In the genomic region with DNA sequence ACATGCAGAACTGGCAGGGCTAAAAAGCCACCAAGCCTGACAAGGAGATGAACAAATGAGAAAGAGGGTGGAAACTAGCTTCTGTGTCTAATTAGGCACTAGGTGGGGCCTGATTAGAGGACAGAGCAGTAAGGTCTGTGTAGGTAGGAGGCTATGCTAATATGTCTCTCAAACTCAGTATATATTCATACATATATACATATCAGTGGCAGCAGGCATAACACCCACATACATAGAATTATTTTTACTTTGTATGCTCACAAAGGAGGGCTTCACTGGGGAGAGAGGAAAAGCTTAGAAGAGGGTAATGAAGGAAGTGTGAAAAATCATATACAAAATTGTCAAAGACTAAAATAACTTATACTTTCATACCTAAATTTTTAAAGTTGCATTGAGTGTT, we compare ENCODE assay signal across 23 mouse cellular contexts.
DNase-seq lines count a peak whose midpoint lies in the region; ATAC-seq and TF ChIP-seq lines count a peak whose summit lies in the region.
"Had no signal": no experiment of that assay in that cellular context is flagged by ENCODE, and none has a peak within 500 bp of the region (broad histone marks: within the 10 kb centered on the region; RNA-seq: fewer than 3 reads in every experiment).

No protein-coding gene starts in this region.

- H3K4me2 ChIP-seq in embryonic facial prominence, embryonic 11.5 days (ENCODE audit: low read depth, low read length), result no peak overlapping the region
- H3K4me2 ChIP-seq: embryonic facial prominence, embryonic 12.5 days; forebrain, embryonic 15.5 days; heart, embryonic 11.5 days; heart, embryonic 15.5 days; hindbrain, embryonic 13.5 days had no signal

- no peaks in the 10 kb centered on the region for H3K9me3 ChIP-seq in embryonic facial prominence, embryonic 11.5 days (replicated peaks; ENCODE audit: control insufficient read depth, low read length)
- H3K9me3 ChIP-seq in embryonic facial prominence, embryonic 10.5 days, result no peaks in the 10 kb centered on the region
- H3K9me3 ChIP-seq: embryonic facial prominence, embryonic 12.5 days; forebrain, embryonic 15.5 days; heart, embryonic 15.5 days; hindbrain, embryonic 13.5 days had no signal

- H3K9ac ChIP-seq in embryonic facial prominence, embryonic 11.5 days (replicated peaks; ENCODE audit: low read length), result no peak overlapping the region
- H3K9ac ChIP-seq: embryonic facial prominence, embryonic 12.5 days; forebrain, embryonic 15.5 days; heart, embryonic 15.5 days; hindbrain, embryonic 13.5 days had no signal

- H3K36me3 ChIP-seq in embryonic facial prominence, embryonic 11.5 days (replicated peaks; ENCODE audit: control insufficient read depth, insufficient read depth, low read depth, low read length), result no peaks in the 10 kb centered on the region
- no peaks in the 10 kb centered on the region for H3K36me3 ChIP-seq in embryonic facial prominence, embryonic 10.5 days (replicated peaks)
- H3K36me3 ChIP-seq: embryonic facial prominence, embryonic 12.5 days; forebrain, embryonic 15.5 days; G1E; heart, embryonic 15.5 days; hindbrain, embryonic 13.5 days had no signal

- H3K4me3 ChIP-seq in embryonic facial prominence, embryonic 11.5 days (ENCODE audit: low read depth, low read length), result no peak overlapping the region
- H3K4me3 ChIP-seq in embryonic facial prominence, embryonic 10.5 days, result no peak overlapping the region
- H3K4me3 ChIP-seq in layer of hippocampus, adult 2 months, result no peak overlapping the region
- H3K4me3 ChIP-seq: embryonic facial prominence, embryonic 12.5 days; forebrain, embryonic 15.5 days; heart, embryonic 15.5 days; hindbrain, embryonic 13.5 days had no signal

- no peak for TF ChIP-seq CTCF in layer of hippocampus, adult 2 months (conservative IDR thresholded peaks at IDR 0.05)

- ATAC-seq in embryonic facial prominence, embryonic 11.5 days (replicated peaks; ENCODE audit: insufficient number of reproducible peaks, low FRiP score, low TSS enrichment, low read depth), result 0 out of 2 replicates have a peak, but pooled peaks have one; percentile 44
- ATAC-seq: CD4-positive, CD25-positive, alpha-beta regulatory T cell, adult 4 months; forebrain, embryonic 15.5 days; hindbrain, postnatal 0 days had no signal

- no peak overlapping the region for H3K27ac ChIP-seq in embryonic facial prominence, embryonic 11.5 days (replicated peaks; ENCODE audit: low read depth, low read length)
- H3K27ac ChIP-seq in embryonic facial prominence, embryonic 10.5 days (replicated peaks), result no peak overlapping the region
- no peak overlapping the region for H3K27ac ChIP-seq in layer of hippocampus, adult 2 months
- H3K27ac ChIP-seq: embryonic facial prominence, embryonic 12.5 days; forebrain, embryonic 15.5 days; heart, embryonic 15.5 days; hindbrain, embryonic 13.5 days; hindbrain, postnatal 0 days had no signal

- DNase-seq in embryonic facial prominence, embryonic 11.5 days (ENCODE audit: low spot score), result no peak
- no peak for DNase-seq in embryonic facial prominence, embryonic 10.5 days (ENCODE audit: low spot score)
- DNase-seq in left cerebral cortex, adult 9 months (ENCODE audit: low spot score in 2 of 2), result peak; percentile 11 to 23
- DNase-seq in left cerebral cortex, adult 11 months (ENCODE audit: low spot score), result no peak
- peak; percentile 20 for DNase-seq in brain, adult 2 months (ENCODE audit: low read depth, low spot score)
- DNase-seq in right cerebral cortex, postnatal 25 days, result peak; percentile 14
- no peak for DNase-seq in layer of hippocampus, adult 2 months (ENCODE audit: low spot score in 2 of 2)
- DNase-seq: adrenal gland, postnatal 10 days; B cell, adult 2 months; cerebellum, adult 11-12 months; cerebellum, adult 9-10 months; cerebellum, postnatal 36 days; gastrocnemius, postnatal 36 days; heart, adult 11 months; heart, postnatal 14 days had no signal

- no peaks in the 10 kb centered on the region for H3K4me1 ChIP-seq in embryonic facial prominence, embryonic 11.5 days (ENCODE audit: control insufficient read depth, insufficient read depth, low read length)
- no peaks in the 10 kb centered on the region for H3K4me1 ChIP-seq in embryonic facial prominence, embryonic 10.5 days
- H3K4me1 ChIP-seq: embryonic facial prominence, embryonic 12.5 days; forebrain, embryonic 15.5 days; heart, embryonic 15.5 days; hindbrain, embryonic 13.5 days had no signal

- no peaks in the 10 kb centered on the region for H3K27me3 ChIP-seq in embryonic facial prominence, embryonic 11.5 days (ENCODE audit: control insufficient read depth, insufficient read depth, low read length)
- H3K27me3 ChIP-seq in embryonic facial prominence, embryonic 10.5 days (replicated peaks; ENCODE audit: low read depth, poor library complexity, severe bottlenecking), result no peaks in the 10 kb centered on the region
- H3K27me3 ChIP-seq: embryonic facial prominence, embryonic 12.5 days; forebrain, embryonic 15.5 days; heart, embryonic 15.5 days; hindbrain, embryonic 13.5 days had no signal

Comparison
In these comparisons a context has a peak if more than half of its experiments do, and no peak if none do; other contexts are left out.
1. DNase-seq: peak in left cerebral cortex, adult 9 months (2 of 2), brain, adult 2 months (single experiment) and right cerebral cortex, postnatal 25 days (single experiment); none in embryonic facial prominence, embryonic 11.5 days (single experiment), embryonic facial prominence, embryonic 10.5 days (single experiment), left cerebral cortex, adult 11 months (single experiment) and layer of hippocampus, adult 2 months (0 of 2).